Mouse (Mus musculus): Measurements from ENCODE around the gene Ppp1r9a.
A peak's percentile ranks its signal among the peaks of the same experiment; 100 is the strongest.

Ppp1r9a gene

DNA sequence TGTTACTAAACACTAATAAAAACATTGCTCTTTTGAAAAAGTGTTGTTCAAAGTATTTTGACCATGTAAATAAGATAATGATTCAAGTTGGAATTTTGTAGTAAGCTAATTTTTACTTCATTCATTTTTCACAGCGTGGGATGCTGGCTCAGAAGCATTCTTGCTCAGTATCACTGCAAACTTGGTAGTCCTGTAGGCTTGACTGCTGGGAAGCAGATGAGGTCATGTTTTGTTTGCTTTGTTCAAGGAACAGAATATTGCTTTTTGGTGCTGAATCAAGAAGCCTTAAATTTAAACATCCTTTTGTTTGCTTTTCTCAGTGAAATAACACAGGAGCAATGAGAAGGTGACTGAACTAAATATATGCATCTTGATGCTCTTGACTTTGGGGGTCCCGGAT is 136.6 kb downstream of the Ppp1r9a start:
- DNase-seq (ENCODE audit: low spot score in 2 of 2) = no peak

DNA sequence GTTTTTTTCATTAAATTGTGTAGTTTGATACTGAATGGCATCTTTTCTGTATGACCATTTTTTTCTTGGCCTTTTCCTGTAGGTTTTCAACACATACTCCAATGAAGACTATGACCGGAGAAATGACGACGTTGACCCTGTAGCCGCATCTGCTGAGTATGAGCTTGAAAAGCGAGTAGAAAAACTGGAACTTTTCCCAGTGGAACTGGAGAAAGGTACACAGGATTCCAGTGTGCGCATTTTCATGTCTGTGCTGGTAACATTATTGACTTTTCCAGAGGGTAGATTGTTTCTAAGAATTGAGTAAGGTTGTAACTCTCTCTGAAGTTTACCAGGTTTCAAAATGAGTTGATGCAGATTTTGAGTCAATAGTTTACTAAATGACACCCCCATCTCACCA is 143.1 kb downstream of the Ppp1r9a start:
- no peak for DNase-seq (ENCODE audit: low spot score in 2 of 2)

DNA sequence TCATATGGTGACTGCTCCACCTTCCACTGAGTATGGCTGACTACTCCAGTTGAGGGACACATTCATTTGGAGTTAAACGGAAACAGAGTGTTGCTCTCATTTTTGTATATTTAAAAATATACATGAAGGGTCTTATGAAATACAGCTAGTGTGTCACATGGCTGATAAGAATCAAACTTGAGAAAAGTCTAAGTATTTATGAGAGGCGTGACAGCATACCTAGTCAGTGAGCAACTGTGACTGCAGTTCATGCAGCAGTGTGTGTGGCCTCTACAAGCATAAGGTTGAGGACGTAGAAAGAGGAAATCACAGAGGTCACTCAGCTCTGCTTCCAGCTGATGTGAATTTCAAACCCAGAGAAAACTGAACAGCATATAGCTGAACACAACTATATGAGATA is 145.3 kb downstream of the Ppp1r9a start:
- DNase-seq (ENCODE audit: low spot score in 2 of 2) = no peak

DNA sequence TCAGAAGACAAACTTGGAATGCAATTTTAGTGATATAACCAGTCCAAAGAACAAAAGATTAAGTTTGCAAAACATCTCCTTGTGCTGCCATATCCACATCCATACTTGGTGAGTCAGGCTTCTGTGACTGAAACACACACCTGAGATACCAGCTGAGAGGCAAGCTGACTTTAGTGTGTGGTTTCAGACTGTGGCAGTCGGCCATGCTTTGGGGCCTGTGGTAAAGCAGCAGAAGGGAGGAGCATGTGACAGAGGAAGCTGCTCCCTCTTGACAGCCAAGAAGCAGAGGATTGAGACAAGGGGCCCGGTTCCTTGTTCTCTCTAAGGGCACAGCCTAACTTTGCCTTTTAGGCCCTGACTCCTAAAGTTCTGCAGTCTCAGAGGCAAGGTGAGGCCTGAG is 149.6 kb downstream of the Ppp1r9a start:
- no peak for DNase-seq (ENCODE audit: low spot score in 2 of 2)

DNA sequence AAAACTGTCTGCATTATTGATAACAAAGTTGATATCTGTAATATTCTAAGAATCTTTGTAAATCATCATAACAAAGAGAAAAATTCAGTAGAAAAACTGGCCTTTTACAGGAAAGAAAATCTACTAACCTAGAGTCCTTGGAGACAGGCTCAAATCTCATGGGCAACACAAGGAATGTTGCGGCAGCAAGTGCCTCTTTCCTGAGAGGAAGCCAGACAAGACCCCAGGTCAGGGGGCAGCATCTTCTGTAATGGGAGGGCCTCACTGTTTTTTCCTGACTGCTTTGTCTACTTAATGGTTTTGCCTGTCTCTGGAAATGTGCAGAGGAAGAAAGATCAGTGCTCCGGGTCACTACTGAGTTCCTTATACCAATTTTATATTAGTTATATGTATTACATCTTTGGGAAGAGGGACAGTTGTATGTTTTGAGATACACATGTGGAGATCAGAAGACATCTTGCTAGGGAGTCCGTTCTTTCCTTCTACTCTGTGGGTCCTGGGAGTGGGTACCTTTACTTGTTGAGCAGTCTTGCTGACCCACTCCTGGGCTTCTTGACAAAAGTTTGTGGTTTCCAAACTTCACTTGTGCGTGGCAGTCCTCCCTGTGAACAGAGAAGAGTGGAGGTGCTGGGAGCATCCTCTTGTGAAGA is 151.9 kb downstream of the Ppp1r9a start:
- DNase-seq (ENCODE audit: low spot score in 2 of 2) = no peak

DNA sequence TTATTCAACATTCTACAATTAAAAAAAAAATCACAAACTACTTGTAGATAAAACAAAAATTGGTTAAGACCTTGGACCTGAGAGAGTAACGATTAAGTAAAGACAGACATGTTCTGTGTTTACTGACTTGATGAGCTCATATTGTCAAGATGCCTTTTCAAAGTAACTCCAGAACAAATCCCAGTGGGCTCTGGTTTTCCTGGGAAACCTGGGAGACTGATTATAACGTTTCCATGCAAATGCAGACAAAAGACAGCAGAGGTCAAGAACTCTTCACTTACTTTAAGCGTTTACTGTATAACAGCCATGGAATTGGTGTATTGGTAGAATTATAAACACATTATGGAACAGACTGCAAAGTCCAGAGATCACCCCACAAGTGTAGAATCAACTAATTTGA is 172.0 kb downstream of the Ppp1r9a start:
- no peak for DNase-seq (ENCODE audit: low spot score in 2 of 2)

DNA sequence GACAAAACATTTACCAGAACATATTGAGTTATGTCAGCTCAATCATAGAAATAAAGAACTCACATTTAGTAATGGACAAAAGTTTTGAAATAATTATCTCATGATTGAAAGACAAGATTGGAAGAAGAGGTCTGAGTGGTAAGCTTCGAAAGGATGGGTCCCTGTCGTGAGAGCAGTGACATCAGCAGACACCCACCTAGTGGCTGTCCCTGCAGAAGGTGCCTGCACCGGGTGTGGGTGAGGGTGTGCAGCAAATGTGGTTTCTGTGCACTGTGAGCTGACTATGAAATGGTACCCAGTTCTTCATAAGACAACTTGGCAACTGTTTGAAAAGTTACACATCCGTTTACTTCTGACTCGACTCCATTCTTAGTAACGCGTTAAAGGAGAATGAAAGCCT is 173.0 kb downstream of the Ppp1r9a start:
- no peak for DNase-seq (ENCODE audit: low spot score in 2 of 2)

DNA sequence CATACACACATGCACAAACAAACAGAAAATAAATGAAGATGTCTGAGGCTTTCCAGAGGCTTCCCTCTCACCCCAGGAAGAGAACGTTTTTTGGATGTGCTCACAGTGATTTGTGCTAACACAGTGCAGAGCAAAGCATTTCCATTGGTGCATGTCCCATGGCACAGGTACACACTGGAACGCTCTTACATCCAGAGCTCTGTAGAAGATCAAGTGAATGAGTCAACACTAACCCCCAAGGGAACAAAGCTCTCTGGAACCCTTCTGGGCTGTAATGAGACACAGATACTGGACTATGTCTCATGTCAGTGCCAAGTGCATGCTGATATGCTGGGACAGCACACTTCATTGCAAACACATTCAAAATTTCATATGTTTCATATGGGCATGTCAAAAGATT is 175.3 kb downstream of the Ppp1r9a start:
- no peak for DNase-seq (ENCODE audit: low spot score in 2 of 2)

DNA sequence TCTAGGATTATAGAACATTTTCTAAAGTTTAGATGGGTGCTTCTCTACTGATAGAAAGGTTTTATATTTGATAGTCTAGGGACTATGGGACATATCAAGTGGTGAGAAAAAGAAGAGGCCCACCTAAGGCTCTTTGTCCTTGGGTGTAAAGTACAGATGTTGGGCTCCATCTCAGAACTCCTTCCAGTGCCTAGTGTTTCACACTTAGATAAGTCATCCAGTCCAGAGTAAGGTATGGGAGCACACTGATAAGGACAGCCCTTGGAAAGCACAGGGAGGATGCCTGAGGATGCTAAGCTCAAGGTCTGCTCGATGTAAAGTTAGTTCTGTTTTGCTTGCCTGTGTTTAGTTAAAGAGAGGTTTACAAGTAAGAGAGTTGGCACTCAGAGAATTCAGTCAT is 176.4 kb downstream of the Ppp1r9a start:
- DNase-seq (ENCODE audit: low spot score in 2 of 2) = no peak

DNA sequence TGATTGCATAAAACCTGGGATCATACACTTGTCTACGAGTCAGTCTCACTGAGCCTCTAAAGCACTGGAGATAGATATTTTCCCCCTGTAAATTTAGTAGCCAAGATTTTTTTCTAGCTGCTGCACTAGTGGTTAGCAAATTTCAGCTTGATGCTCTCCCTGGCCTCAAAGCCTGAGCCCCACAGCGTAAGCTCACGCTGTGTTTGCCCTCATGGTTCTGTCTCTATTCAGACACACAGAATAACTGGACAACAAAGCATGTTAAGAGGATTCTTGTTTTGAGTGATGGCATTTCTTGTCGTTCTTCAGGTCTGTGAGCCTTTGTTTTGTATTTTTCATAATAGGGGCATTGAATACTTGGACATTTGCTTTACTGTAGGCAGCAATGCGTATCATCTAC is 177.4 kb downstream of the Ppp1r9a start:
- DNase-seq (ENCODE audit: low spot score in 2 of 2) = no peak

DNA sequence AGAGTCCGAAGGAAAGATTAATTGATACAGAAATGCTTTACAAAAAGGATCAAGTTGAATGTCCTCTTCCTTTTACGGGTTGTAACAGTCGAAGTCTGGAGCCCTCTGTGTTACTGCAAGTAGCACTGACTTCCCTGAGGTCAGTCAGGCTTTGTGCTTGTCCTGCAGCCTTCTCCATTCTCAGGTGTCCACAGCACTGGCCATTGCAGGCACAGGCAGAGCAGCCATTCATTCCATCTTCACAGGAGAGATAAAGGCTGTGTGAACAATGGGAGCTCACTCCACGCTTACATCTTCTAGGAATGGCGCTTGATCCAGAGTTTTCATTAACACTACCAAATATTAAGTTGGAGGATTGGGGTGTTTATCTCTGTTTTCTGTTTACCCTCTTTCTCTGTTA is 177.8 kb downstream of the Ppp1r9a start:
- no peak for DNase-seq (ENCODE audit: low spot score in 2 of 2)

DNA sequence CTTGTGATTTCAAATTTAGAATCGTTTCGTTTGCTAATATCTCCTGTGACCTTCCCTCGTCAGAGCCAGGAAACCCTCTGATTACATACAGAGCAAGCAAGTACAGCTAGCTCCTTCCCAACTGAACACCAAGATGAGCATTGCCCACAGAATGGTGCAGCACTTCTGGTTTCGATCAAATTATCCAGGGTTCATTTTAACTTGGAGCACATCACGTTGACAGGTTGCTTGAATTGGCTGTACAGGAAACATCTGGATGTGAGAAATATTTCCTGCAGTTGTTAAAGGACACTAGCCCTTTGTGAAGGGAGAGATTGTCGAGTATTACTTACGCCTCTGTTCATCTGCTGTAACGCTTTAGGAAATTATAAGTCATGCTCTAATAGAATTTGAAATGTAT is 178.4 kb downstream of the Ppp1r9a start:
- no peak for DNase-seq (ENCODE audit: low spot score in 2 of 2)

DNA sequence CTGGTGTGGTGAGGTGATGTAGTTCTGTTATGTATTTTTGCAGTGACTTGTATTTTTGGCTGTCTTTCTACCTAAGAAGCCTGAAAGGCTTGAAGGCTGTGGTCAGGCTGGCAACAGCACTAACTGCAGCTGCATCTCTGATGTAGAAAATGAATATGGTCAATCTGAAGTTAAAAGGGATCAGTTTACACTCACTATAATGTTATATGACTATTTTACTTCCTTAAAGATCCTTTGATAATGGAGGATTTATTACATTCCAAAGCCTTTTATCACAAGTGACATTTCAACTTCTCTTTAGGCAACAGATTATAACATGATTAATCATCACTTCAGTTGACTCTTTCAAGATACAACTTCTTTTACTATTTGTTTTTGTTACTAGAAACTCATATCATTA is 179.4 kb downstream of the Ppp1r9a start:
- DNase-seq (ENCODE audit: low spot score in 2 of 2) = no peak

DNA sequence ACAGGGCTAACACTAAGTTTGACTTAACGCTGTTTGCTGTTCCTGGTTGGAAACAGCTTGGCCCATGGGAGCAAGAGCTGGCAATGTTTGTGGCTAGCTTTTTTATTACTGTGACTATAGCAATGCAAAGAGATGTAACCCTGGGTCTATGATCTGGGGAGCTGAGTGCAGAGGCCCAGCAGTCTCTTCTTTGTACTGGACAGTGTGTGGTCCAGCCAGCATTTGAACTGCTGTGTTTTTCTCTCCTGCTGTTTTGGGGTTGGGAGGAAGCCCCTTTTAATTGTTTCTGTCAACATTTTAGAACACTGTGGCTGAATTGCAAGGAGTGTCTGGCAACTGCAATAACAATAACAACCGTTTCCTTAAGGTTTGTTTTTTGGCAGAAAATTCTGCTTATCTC is 180.0 kb downstream of the Ppp1r9a start:
- DNase-seq (ENCODE audit: low spot score in 2 of 2) = no peak

DNA sequence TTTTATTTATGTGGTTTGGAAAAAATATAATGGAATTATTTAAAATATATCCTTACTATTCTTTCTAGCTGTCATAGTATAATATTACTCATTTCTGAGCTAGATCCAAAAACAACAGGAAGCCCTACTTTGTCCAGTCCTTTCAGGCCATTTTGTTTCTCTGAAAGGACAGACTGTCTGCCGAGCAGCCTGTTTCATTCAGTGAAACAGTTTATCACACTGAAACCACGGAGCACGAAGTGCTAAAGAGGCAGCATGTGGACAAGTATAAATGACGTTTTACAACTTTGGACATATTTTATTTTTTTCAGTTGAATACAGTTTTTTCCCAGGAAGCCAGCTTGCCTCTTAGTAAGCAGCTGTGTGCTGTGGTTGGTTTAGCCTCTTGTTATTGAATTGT is 181.2 kb downstream of the Ppp1r9a start:
- DNase-seq (ENCODE audit: low spot score in 2 of 2) = no peak

DNA sequence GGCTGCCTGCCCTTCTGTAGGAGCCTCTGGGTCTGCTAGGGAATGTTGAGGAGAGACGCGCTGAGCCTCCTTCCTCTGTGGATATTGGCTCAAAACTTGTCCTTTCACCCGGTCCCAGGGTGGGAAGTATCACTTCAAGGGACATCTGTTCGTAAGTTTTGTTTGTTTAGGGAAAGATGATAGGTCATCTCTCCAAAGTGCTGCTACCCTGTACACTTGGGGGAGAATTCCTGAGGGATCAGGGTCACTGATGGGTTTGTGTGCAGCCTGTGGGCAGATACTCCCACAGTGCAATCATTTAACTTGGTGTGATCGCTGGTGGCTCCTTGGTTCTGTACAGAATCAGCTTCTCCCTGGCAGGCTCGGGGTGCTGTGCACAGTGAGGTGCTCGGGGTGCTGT is 189.2 kb downstream of the Ppp1r9a start:
- DNase-seq (ENCODE audit: low spot score in 2 of 2) = no peak

DNA sequence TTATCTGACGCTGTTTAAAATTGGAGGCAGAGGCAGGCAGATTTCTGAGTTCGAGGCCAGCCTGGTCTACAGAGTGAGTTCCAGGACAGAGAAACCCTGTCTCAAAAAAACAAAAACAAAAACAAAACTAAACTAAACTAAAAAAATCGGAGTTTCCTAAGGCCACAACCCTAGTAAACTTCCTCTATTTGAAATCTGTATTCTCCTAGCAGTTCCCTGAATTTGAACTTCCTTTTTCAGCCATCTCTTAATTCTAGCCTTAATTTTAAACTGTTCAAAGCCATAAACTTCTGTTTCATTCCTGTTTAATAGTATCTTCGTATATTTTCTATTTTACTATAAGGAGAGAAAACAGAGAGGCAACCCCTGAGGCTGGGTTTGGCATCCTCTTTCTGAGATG is 190.1 kb downstream of the Ppp1r9a start:
- no peak for DNase-seq (ENCODE audit: low spot score in 2 of 2)

DNA sequence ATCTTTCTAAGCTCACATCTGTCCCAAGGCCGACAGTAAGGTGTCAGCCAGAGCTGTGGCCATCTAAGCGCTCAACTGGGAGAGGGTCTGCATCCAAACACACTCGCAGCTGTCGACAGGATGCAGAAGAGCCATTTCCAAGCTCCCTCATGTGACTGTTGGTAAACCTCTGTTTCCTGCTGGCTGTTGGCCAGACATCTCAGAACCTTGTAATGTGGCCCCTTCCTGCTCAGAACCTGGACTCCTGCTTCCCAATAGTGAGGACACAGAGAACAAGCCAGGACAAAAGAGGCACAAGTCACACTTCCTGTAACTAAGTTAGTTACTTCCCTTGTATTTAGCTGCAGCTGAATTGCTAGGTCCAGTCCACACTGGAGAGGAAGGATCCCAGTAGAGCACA is 190.8 kb downstream of the Ppp1r9a start:
- DNase-seq (ENCODE audit: low spot score in 2 of 2) = peak; percentile 60 to 71

DNA sequence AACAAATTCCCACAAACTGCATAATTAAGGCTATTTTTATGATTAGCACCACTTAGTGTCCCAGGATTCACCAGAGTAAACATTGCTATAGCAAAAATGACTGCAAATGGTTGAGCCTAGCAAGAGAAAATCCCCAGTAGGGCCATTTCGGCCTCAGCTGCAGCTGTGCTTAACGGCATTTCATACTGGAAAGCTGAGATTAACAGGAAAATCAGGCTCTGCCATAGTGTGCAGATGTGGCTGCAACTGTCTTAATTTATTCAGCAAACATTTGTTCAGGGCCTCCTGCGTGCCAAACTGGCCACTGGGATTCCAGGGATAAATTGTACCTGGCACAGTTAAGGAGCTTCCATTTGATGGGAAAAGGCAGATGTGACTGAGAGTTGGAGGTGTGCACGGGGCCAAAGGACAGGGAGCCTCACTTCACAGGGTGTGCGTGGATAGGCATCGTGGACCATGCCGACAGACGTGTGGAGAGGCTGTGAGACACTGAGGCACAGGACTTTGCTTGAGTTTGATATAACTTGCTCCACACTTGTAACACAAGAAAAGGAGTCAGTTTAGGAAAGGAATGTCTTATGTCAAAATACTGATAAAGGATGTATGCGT is 192.8 kb downstream of the Ppp1r9a start:
- no peak for DNase-seq (ENCODE audit: low spot score in 2 of 2)

DNA sequence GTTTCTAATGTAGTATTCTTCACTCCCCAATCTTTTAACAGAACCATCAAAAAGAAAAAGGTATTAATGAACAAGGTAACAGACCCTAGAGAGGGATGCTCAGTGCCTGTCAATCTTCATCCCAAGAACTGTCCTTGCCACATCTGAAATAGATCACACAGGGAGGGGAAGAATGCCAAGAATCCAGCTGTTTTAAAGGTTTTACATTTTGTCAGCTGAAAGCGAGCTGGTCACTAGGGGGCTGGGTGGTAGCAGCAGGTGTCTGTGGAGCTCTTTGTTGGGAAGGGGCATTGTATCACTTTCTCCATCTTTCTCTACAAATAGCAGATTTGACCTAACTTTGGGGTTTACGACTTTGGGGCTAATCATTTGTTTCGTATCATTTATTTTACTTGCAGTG is 194.6 kb downstream of the Ppp1r9a start:
- DNase-seq (ENCODE audit: low spot score in 2 of 2) = no peak

DNA sequence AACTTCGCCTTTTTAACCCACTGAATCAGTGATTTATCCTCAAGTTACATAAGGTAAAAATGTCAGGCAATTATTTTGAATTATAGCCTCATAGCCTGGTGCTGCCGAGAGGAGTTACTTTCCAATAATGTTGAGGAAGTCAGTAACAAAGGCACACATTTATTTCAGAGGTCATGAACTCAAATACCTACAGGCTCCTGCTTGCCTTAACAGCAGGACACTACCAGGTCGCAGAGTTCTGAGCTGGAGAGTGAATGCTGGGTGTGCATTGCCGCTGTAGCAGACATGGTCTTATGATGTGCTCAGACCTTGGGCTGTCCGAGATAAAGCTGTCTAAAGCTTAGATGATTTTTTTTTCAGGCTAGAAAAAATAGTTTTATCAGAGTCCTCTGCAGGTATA is 196.6 kb downstream of the Ppp1r9a start:
- DNase-seq (ENCODE audit: low spot score in 2 of 2) = no peak

DNA sequence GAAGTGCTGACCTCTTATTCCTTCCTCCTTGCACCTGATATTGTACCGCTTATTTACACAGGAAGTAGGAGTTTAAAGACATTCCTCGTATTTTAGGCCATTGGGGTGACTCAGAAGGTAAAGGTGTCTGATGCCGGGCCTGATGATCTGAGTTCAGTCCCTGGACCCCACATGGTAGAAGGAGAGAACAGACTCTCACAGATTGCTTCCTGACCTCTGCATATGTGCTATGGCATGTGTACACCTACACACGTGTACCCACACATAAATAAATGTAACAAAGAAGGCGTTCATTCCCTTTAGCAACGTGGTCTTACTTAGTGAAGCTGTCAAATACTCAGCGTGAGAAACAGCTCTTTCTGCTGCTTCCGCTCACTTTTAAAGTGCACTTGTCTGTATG is 197.1 kb downstream of the Ppp1r9a start:
- no peak for DNase-seq (ENCODE audit: low spot score in 2 of 2)

DNA sequence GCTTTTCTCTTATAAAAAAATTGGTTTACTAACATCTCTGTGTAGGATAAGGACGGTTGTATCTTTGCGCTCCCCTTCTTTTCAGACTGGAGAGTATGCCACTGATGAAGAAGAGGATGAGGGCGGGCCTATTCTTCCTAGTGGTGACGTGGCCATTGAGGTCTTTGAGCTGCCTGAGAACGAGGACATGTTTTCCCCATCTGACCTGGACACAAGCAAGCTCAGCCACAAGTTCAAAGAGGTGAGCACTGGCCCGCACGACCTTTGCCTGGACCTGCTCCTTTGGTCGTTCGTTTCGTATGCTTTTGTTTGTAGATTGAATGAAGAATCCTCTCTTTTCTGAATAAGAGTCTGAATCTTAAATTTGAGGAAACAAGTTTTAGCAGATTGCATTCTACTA is 197.6 kb downstream of the Ppp1r9a start:
- no peak for DNase-seq (ENCODE audit: low spot score in 2 of 2)

DNA sequence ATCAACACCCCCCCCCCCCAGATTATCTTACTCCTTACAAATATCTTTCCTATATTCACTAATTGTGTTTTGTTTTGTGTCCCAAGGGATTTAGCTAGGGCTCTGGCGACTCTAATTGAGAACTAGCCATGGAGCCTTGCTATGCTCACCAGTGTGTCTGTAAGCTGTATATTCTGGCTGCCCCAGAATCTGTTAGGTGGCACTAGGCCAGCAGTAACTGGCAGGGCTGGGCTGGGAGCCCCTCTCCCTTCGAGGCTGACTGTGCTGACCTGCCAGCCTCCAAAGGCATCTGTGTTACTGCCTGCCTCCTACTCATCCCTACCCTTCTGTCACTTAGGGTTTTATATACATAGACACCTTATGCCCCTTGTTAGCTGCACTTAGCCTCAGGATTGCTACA is 200.0 kb downstream of the Ppp1r9a start:
- no peak for DNase-seq (ENCODE audit: low spot score in 2 of 2)
